9 mouse cellular contexts compared by ENCODE assay signal in genomic region chr16:57754526-57755125, GRCm38 (mm10). TPM values are rescaled to one million over a fixed set of nuclear protein-coding genes. Genes with fewer than 3 reads are reported as not detected.
A peak's percentile ranks its signal among the peaks of the same experiment; 100 is the strongest.
DNase-seq lines count a peak whose midpoint lies in the region; ATAC-seq lines count a peak whose summit lies in the region.
"Had no signal": no experiment of that assay in that cellular context is flagged by ENCODE, and none has a peak within 500 bp of the region (broad histone marks: within the 10 kb centered on the region; RNA-seq: fewer than 3 reads in every experiment).

TSS of gene Col8a1 (minus strand) at chr16:57754737.

- H3K36me3 ChIP-seq in hindbrain, embryonic 11.5 days (ENCODE audit: control insufficient read depth, insufficient read depth, low read length) = no peaks in the 10 kb centered on the region
- no peaks in the 10 kb centered on the region for H3K36me3 ChIP-seq in liver, embryonic 12.5 days
- no peaks in the 10 kb centered on the region for H3K36me3 ChIP-seq in stomach, embryonic 15.5 days

- 4% methylated on average over 19 of the region's 19 CpGs for WGBS in hindbrain, embryonic 11.5 days
- WGBS in liver, embryonic 12.5 days (ENCODE audit: insufficient replicate concordance) = 6% methylated on average over 19 of the region's 19 CpGs
- 3% methylated on average over 19 of the region's 19 CpGs for WGBS in stomach, embryonic 15.5 days

- no peak within 1 kb of the TSS for H3K27ac ChIP-seq in hindbrain, embryonic 11.5 days (ENCODE audit: low read depth, low read length)
- no peak within 1 kb of the TSS for H3K27ac ChIP-seq in liver, embryonic 12.5 days
- H3K27ac ChIP-seq in stomach, embryonic 15.5 days = no peak within 1 kb of the TSS

- H3K27me3 ChIP-seq in hindbrain, embryonic 11.5 days (ENCODE audit: control insufficient read depth, insufficient read depth, low read length) = no peaks in the 10 kb centered on the region
- H3K27me3 ChIP-seq in liver, embryonic 12.5 days (replicated peaks) = peaks cover 18% of the 10 kb centered on the region; the same call in 1 of the 2 replicates
- H3K27me3 ChIP-seq in stomach, embryonic 15.5 days (replicated peaks) = peaks cover 3% of the 10 kb centered on the region; the same call in 1 of the 2 replicates

- peak within 1 kb of the TSS; percentile 52 for H3K4me2 ChIP-seq in hindbrain, embryonic 11.5 days (replicated peaks; ENCODE audit: low read depth, low read length)
- H3K4me2 ChIP-seq in liver, embryonic 12.5 days = peak within 1 kb of the TSS; percentile 55
- H3K4me2 ChIP-seq in stomach, embryonic 15.5 days = peak within 1 kb of the TSS; percentile 74

- H3K4me3 ChIP-seq in hindbrain, embryonic 11.5 days (ENCODE audit: low read depth, low read length) = peak within 1 kb of the TSS; percentile 14
- peak within 1 kb of the TSS; percentile 15; the same call in 1 of the 2 replicates for H3K4me3 ChIP-seq in liver, embryonic 12.5 days
- peak within 1 kb of the TSS; percentile 40 for H3K4me3 ChIP-seq in stomach, embryonic 15.5 days (replicated peaks)
- H3K4me3 ChIP-seq: erythroblast, embryonic 14.5 days had no signal

- no peaks in the 10 kb centered on the region for H3K4me1 ChIP-seq in hindbrain, embryonic 11.5 days (replicated peaks; ENCODE audit: control insufficient read depth, insufficient read depth, low read length)
- no peaks in the 10 kb centered on the region for H3K4me1 ChIP-seq in liver, embryonic 12.5 days
- peaks cover 12% of the 10 kb centered on the region; the same call in 1 of the 2 replicates for H3K4me1 ChIP-seq in stomach, embryonic 15.5 days

- H3K9ac ChIP-seq in hindbrain, embryonic 11.5 days (ENCODE audit: low read depth, low read length) = peak within 1 kb of the TSS; percentile 2; the same call in 1 of the 2 replicates
- H3K9ac ChIP-seq in liver, embryonic 12.5 days = no peak within 1 kb of the TSS
- H3K9ac ChIP-seq in stomach, embryonic 15.5 days = peak within 1 kb of the TSS; percentile 6; the same call in 1 of the 2 replicates

- peak; percentile 29 for DNase-seq in adrenal gland, adult 2 months
- no peak for DNase-seq in adrenal gland, adult 8-10 months
- no peak for DNase-seq in urinary bladder, adult 2 months (ENCODE audit: low spot score)
- DNase-seq in urinary bladder, postnatal 10 days (ENCODE audit: low spot score) = no peak
- peak; percentile 18 for DNase-seq in hindbrain, embryonic 11.5 days (ENCODE audit: low spot score)
- DNase-seq in frontal cortex, postnatal 25 days (ENCODE audit: low spot score in 2 of 2) = no peak

- ATAC-seq in hindbrain, embryonic 11.5 days (ENCODE audit: low FRiP score) = peak; percentile 57
- no peak for ATAC-seq in liver, embryonic 12.5 days
- ATAC-seq in stomach, embryonic 15.5 days (ENCODE audit: insufficient read depth, low FRiP score, low read depth) = no peak

- no peaks in the 10 kb centered on the region for H3K9me3 ChIP-seq in hindbrain, embryonic 11.5 days (ENCODE audit: control insufficient read depth, low read length)
- H3K9me3 ChIP-seq in liver, embryonic 12.5 days (replicated peaks) = no peaks in the 10 kb centered on the region
- H3K9me3 ChIP-seq in stomach, embryonic 15.5 days = no peaks in the 10 kb centered on the region

RNA-seq across cellular contexts. Expression of gene Col8a1, which starts in this region (rescaled TPM):
- 1 to 10 TPM; 2.7 to 5.7 TPM for total RNA-seq in adrenal gland, adult 2 months (2021)
- polyA plus RNA-seq in adrenal gland, adult 2 months (2012; rRNA removed) = 0.20 and 0.30 TPM in 2 replicates
- 1 to 10 TPM; 3.1 to 5.0 (median 4.1) TPM for total RNA-seq in adrenal gland, adult 8-10 months (2022)
- 25.9 and 26.2 TPM in 2 replicates for polyA plus RNA-seq in urinary bladder, adult 2 months (2012; rRNA removed)
- 2.3 and 2.9 TPM in 2 replicates for polyA plus RNA-seq in hindbrain, embryonic 11.5 days (2014; fragmentation: Nextera tagmentation; extraction: Ambion mirVana)
- 0.36 and 0.61 TPM in 2 replicates for polyA plus RNA-seq in liver, embryonic 12.5 days (2016; fragmentation: Nextera tagmentation; extraction: Ambion mirVana)
- 11.6 and 15.7 TPM in 2 replicates for polyA plus RNA-seq in stomach, embryonic 15.5 days (2015; fragmentation: Nextera tagmentation; extraction: Ambion mirVana)
- polyA plus RNA-seq: erythroblast, embryonic 14.5 days had no signal

Comparison
In these comparisons a context has a peak if more than half of its experiments do, and no peak if none do; other contexts are left out.
1. DNase-seq: peak in adrenal gland, adult 2 months (single experiment) and hindbrain, embryonic 11.5 days (single experiment); none in adrenal gland, adult 8-10 months (single experiment), urinary bladder, adult 2 months (single experiment), urinary bladder, postnatal 10 days (single experiment) and frontal cortex, postnatal 25 days (0 of 2).
2. Peak in every context shown above with its lines, with median percentiles within 50 percentile points of each other: H3K4me2 ChIP-seq and H3K4me3 ChIP-seq.